Mouse (Mus musculus): ENCODE measurements around the gene Prkab1. TPM values are rescaled to one million over a fixed set of nuclear protein-coding genes. Genes with fewer than 3 reads are reported as not detected.

Prkab1 gene
- total RNA-seq, 2 experiments from 2014 or later: 8.0 to 11.3 TPM

DNA sequence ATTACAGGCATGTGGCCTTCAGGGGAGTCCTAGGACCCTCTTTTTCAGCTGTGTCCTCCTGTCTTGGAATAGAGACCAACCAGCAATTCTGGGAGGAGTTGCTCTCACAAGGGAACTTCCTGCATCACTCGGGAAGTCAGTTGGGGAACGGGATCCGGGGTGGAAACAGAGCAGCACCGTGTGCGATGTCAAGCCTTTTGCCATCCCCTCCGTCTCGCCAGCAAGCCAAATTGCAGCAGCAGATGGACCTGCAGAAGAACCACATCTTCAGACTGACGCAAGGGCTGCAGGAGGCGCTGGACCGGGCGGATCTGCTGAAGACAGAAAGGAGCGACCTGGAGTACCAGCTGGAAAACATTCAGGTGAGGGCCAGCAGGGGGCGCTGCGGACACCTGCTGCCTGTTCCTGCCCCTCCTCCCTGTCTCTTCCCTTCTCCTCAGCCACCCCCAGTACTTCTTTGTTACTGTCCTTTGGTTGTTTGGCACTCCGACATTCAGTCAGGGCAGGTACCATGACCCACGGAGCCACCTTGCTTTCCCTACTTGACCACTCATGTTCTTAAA, 45.1 kb downstream of the Prkab1 start:
- DNase-seq: peak; percentile 26

DNA sequence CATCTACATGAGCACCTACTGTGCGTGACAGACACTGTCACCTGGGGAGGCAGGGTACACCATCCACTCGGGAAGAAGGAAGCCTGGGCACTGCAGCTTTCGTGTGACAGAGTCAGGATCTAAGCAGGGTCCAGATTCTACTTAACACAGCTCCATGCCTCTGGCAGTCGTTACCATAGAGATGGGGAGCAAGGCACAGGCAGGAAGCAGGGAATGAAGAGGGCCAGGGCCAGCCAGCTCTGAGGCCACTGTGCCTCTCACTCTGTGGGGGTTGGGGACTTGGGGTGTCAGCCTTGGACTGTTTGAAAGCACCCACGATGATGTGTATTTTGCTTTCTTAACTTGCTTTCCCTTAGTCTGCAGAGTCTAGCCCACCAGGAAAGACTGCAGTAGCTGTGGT, 46.1 kb downstream of the Prkab1 start:
- DNase-seq: no peak

DNA sequence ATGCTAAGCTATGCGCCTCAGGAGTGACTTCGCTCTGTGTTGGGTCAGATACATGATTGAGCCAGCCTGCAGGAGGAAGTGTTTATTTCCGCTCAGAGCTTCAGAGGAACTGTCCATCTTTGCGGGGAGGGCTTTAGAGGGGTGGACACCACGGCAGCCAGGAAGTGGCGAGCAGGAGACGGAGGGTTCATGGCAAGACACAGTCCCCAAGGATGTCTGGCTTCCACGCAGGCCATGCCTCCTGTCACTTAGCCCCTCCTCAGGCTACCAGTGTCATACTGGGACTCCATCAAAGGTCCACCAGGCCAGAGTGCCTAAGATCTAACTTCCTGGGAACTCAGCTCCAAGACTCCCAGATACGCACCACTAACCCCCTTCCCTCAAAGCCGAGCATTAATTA, 46.6 kb downstream of the Prkab1 start:
- peak; percentile 15 for DNase-seq

DNA sequence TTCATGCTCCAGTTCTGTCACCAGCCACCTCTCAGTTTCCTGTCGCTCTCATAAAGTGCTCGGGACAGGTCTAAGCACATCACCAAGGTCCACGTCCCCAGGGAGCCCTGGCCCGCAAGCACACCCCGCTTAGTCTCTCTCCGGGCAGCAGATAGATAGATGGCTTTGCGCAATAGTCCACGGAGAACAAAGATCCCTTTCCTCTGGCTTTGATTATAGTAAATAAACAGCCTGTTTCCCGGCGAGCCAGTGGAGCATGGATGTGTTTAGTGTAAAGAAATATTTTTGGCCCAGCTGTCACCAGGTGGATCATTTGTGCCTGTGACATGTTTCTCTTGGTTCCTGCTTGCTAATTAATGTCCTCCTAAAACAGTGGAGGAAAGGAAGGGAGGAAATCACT, 47.0 kb downstream of the Prkab1 start:
- no peak for DNase-seq

- DNase-seq: no peak
These were observed 47.9 kb downstream of the Prkab1 start for GRCm38 (mm10) chr5:115976446-115976845.

DNA sequence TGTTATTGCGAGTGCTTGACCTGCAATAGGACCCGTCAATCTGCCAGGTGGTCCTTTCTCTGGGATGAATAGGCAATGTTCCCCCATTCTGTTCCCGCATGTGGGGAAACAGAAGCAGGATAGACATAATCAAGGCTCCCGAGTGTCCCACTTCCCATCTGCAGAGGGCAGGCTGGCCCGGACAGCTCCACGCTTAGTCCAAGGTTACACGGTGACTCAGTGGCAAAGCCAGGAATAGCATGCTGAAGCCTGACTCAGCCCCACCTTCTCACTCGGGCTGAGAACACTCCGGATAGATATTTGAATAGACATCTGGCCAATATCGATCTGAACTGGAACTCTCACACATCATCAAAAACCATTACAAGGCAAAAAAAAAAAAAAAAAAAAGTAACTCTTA, 48.6 kb downstream of the Prkab1 start:
- DNase-seq: no peak

DNA sequence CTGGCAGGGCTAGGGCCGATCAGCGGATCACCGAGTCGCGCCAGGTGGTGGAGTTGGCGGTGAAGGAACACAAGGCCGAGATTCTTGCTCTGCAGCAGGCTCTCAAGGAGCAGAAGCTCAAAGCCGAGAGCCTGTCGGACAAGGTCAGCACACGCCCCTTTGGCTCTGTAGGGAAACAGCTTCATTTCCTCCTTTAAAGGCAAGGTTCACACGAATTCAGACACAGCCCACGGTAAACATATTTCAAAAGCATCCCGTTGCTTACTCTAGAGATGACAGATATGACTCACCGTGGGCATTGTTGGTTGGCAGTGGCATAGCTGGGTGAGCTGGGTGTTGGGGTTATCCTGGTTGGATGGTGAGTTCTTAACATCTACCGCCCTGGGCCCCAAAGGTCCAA, 53.1 kb downstream of the Prkab1 start:
- no peak for DNase-seq

Other genes with a start within 250 kb of the Prkab1 start
- 1 to 10 TPM; 1.4 to 1.8 TPM for gene Cit, start 179.2 kb downstream of the Prkab1 start, total RNA-seq (2021)
- gene Tmem233, start 58.7 kb upstream of the Prkab1 start, total RNA-seq (2021): 10 to 100 TPM; 69.2 to 93.6 TPM

Data from gastrocnemius, postnatal 25 days (tissue).